Mouse (Mus musculus): Measurements from ENCODE around the gene Themis3. TPM values are rescaled to one million over a fixed set of nuclear protein-coding genes. Genes with fewer than 3 reads are reported as not detected.
A peak's percentile ranks its signal among the peaks of the same experiment; 100 is the strongest.

The Themis3 gene
- under 1 TPM; 0.18 to 0.21 TPM for total RNA-seq (2021)
- long read RNA-seq, experiment 1: 0 reads
- long read RNA-seq, experiment 2, partial matches to known transcripts: 1 of 2 reads
- long read RNA-seq, experiment 2, other reads (novel, unspliced or antisense): 1 of 2 reads

GRCm38 (mm10) chr17:66594435-66594834 is at the start of gene Themis3:
Themis3 (minus strand) TSS chr17:66594621.
- no peak within 1 kb of the TSS for H3K27ac ChIP-seq
- intact Hi-C loops (cut with DNase I): no loop called here

GRCm38 (mm10) chr17:66637951-66638722 is 43.7 kb upstream of the Themis3 start:
- intact Hi-C loops (cut with DNase I): no loop called here
- DNase-seq (ENCODE audit: extremely low spot score in 1 of 2, low spot score in 2 of 2): no peak
- Histone ChIP-seq H3K4me3 (no peak overlapping the region), H3K27ac (no peak overlapping the region)
- no peak for TF ChIP-seq CTCF (IDR thresholded peaks at IDR 0.05)

More at GRCm38 (mm10) chr17:66594435-66594834, at the start of gene Themis3:
- no peak within 1 kb of the TSS for H3K4me3 ChIP-seq
- TF ChIP-seq CTCF (IDR thresholded peaks at IDR 0.05): no peak
- no peak for DNase-seq (ENCODE audit: extremely low spot score in 1 of 2, low spot score in 2 of 2)

- TF ChIP-seq CTCF (IDR thresholded peaks at IDR 0.05): no peak
- Histone ChIP-seq H3K27ac (no peak overlapping the region), H3K4me3 (no peak overlapping the region)
- intact Hi-C loops (cut with DNase I): no loop called here
- no peak for DNase-seq (ENCODE audit: extremely low spot score in 1 of 2, low spot score in 2 of 2)
These were observed 25.7 kb upstream of the Themis3 start for GRCm38 (mm10) chr17:66619996-66620656.

GRCm38 (mm10) chr17:66619255-66619826 is 24.9 kb upstream of the Themis3 start:
- no peak for DNase-seq (ENCODE audit: extremely low spot score in 1 of 2, low spot score in 2 of 2)
- no peak for TF ChIP-seq CTCF (IDR thresholded peaks at IDR 0.05)
- intact Hi-C loops (cut with DNase I): no loop called here
- Histone ChIP-seq H3K4me3 (no peak overlapping the region), H3K27ac (no peak overlapping the region)

GRCm38 (mm10) chr17:66610032-66610431 is 15.6 kb upstream of the Themis3 start:
- Histone ChIP-seq H3K27ac (no peak overlapping the region), H3K4me3 (no peak overlapping the region)
- intact Hi-C loops (cut with DNase I): no loop called here
- DNase-seq (ENCODE audit: extremely low spot score in 1 of 2, low spot score in 2 of 2): no peak
- TF ChIP-seq CTCF (IDR thresholded peaks at IDR 0.05): no peak

- no peak for DNase-seq (ENCODE audit: extremely low spot score in 1 of 2, low spot score in 2 of 2)
- no peak; the same call in 1 of the 2 replicates for TF ChIP-seq CTCF (IDR thresholded peaks at IDR 0.05)
- Histone ChIP-seq H3K4me3 (no peak overlapping the region), H3K27ac (no peak overlapping the region)
- intact Hi-C loops (cut with DNase I): no loop called here
These were observed 10.5 kb upstream of the Themis3 start for GRCm38 (mm10) chr17:66604931-66605330.

GRCm38 (mm10) chr17:66601171-66601570 is 6.8 kb upstream of the Themis3 start:
- no peak for DNase-seq (ENCODE audit: extremely low spot score in 1 of 2, low spot score in 2 of 2)
- intact Hi-C loops (cut with DNase I): no loop called here

GRCm38 (mm10) chr17:66595867-66596266 is 1.4 kb upstream of the Themis3 start:
- Histone ChIP-seq H3K27ac (no peak overlapping the region), H3K4me3 (no peak overlapping the region)
- intact Hi-C loops (cut with DNase I): no loop called here
- no peak for DNase-seq (ENCODE audit: extremely low spot score in 1 of 2, low spot score in 2 of 2)
- no peak for TF ChIP-seq CTCF (IDR thresholded peaks at IDR 0.05)

More at GRCm38 (mm10) chr17:66601171-66601570, 6.8 kb upstream of the Themis3 start:
- H3K4me3 ChIP-seq: no peak overlapping the region
- H3K27ac ChIP-seq: no peak overlapping the region
- no peak for TF ChIP-seq CTCF (IDR thresholded peaks at IDR 0.05)

GRCm38 (mm10) chr17:66595256-66595655 is 835 bp upstream of the Themis3 start:
- intact Hi-C loops (cut with DNase I): no loop called here
- no peak overlapping the region for H3K27ac ChIP-seq
- no peak for TF ChIP-seq CTCF (IDR thresholded peaks at IDR 0.05)
- H3K4me3 ChIP-seq: no peak overlapping the region
- no peak for DNase-seq (ENCODE audit: extremely low spot score in 1 of 2, low spot score in 2 of 2)

- no peak for DNase-seq (ENCODE audit: extremely low spot score in 1 of 2, low spot score in 2 of 2)
- intact Hi-C loops (cut with DNase I): no loop called here
- no peak for TF ChIP-seq CTCF (IDR thresholded peaks at IDR 0.05)
- Histone ChIP-seq H3K4me3 (no peak overlapping the region), H3K27ac (no peak overlapping the region)
These were observed 3.9 kb downstream of the Themis3 start for GRCm38 (mm10) chr17:66590353-66591075.

GRCm38 (mm10) chr17:66589864-66590263 is 4.6 kb downstream of the Themis3 start:
- Histone ChIP-seq H3K27ac (no peak overlapping the region), H3K4me3 (no peak overlapping the region)
- no peak for DNase-seq (ENCODE audit: extremely low spot score in 1 of 2, low spot score in 2 of 2)
- TF ChIP-seq CTCF (IDR thresholded peaks at IDR 0.05): peak; percentile 11
- intact Hi-C loops (cut with DNase I): no loop called here
